Mouse (Mus musculus) hindbrain, postnatal 0 days (tissue): ENCODE results near the gene Plk2. TPM values are rescaled to one million over a fixed set of nuclear protein-coding genes. Genes with fewer than 3 reads are reported as not detected.
A peak's percentile ranks its signal among the peaks of the same experiment; 100 is the strongest.

Source experiments
- ATAC-seq: fragments of 200-750 bp; cut with Nextera tagmentation; 2 replicates; pipeline ENCODE4 v1.8.0; 2017; ENCODE audit warnings: mild to moderate bottlenecking, moderate TSS enrichment, moderate library complexity
- DNase-seq: peaks from one replicate; pipeline ENCODE4 v3.0.0-alpha.2; 2015; ENCODE audit warnings: low spot score
- H3K27ac ChIP-seq: fragments of 300-500 bp; sonication (generic); 2 replicates; pipeline ENCODE4 v1.5.1; 2014; ENCODE audit warnings: mild to moderate bottlenecking
- H3K27me3 ChIP-seq: fragments of 300-500 bp; sonication (generic); 2 replicates; pipeline ENCODE4 v1.6.1; 2014; ENCODE audit warnings: low read length, mixed read lengths; ENCODE audit not compliant: insufficient read depth
- H3K36me3 ChIP-seq: fragments of 300-500 bp; sonication (generic); 2 replicates; pipeline ENCODE4 v1.6.1; 2014; ENCODE audit warnings: low read length, mixed read lengths; ENCODE audit not compliant: insufficient read depth
- H3K4me1 ChIP-seq: fragments of 300-500 bp; sonication (generic); 2 replicates; pipeline ENCODE4 v1.6.1; 2014; ENCODE audit warnings: antibody characterized with exemption, low read length, mixed read lengths; ENCODE audit not compliant: insufficient read depth
- H3K4me2 ChIP-seq: fragments of 300-500 bp; sonication (generic); 2 replicates; pipeline ENCODE4 v1.6.1; 2014; ENCODE audit warnings: low read depth, mild to moderate bottlenecking, low read length, moderate library complexity, mixed read lengths
- H3K4me3 ChIP-seq: fragments of 300-500 bp; sonication (generic); 2 replicates; pipeline ENCODE4 v1.5.1; 2014; ENCODE audit warnings: low read length
- H3K9ac ChIP-seq: fragments of 300-500 bp; sonication (generic); replicated peaks from 2 replicates; pipeline ENCODE4 v1.6.1; 2014; ENCODE audit warnings: mild to moderate bottlenecking, low read length, moderate library complexity, mixed read lengths
- H3K9me3 ChIP-seq: fragments of 300-500 bp; sonication (generic); 2 replicates; pipeline ENCODE4 v1.6.1; 2016; ENCODE audit warnings: low read length, mixed read lengths
- CTCF ChIP-seq: IDR thresholded peaks from 2 replicates; pipeline ENCODE4 v1.5.1; 2016; ENCODE audit warnings: antibody characterized with exemption, control low read depth, low read depth
- WGBS: fragments of 180-500 bp; shearing (Covaris S2); extraction: QIAGEN DNeasy Blood & Tissue Kit; methylation state at CpG from one replicate; pipeline ENCODE4 v1.1.7; 2014; 5-methylcytosine and 5-hydroxymethylcytosine counted together
- polyA plus RNA-seq: library from polyadenylated mRNA; unstranded; fragments of >200 nt; fragmentation: Nextera tagmentation; extraction: Ambion mirVana; gene quantifications from 2 replicates; pipeline ENCODE4 v1.2.1, GENCODE M21; 2015
- total RNA-seq: library from RNA; depleted of rRNA; stranded (reverse); fragments of >200 nt; gene quantifications from 2 replicates; pipeline ENCODE4 v1.2.3, GENCODE M21; 2014; rRNA removed

Plk2 gene
- total RNA-seq (81.9 and 89.7 TPM in 2 replicates), polyA plus RNA-seq (79.2 and 86.2 TPM in 2 replicates)

DNA sequence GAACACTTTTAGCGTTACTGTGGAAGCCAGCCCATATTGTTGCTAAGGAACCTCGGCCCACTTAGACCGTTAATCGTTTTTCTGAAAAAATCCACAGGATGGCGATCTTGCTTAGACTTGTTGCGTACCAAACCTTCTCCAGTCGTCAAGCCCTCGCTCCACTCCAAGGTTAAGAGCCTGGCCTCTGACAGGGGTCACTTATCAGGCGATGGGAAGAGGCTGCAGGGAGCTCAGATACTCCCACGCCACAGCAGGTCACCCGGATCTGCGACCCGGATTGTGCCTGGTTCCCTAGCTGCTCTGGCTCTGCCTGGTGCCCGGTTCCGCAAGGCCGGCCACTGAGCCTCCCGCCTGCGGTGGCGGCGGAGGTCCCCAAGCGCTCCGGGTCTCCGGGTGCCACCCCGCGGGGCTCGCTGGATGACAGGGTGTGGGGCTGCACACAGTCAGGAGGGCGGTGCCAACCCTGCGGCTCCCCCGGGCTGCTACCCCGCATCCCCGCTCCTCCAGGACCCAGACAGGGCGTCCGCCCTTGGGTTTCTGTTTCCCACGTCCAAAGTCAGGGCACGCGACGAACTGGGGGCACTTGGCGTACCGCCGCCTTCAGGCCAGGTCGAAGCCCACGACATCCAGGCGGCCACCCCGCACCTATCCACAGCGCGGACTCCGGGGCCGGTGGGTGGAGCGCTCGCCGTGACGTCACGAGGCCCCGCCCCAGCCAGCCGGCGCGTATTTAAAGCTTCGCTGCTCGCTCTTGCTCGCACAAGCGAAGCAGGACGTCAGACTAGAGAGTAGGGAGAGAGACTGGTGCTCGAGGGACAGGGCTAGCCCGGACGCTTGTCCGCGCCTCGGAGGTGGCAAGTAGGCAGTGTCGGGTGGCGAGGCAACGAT lies at the start of gene Plk2:
Gene Plk2 (plus strand): TSS at position 756 of the 888 bp plus-strand sequence.
- WGBS: under 1% methylated on average over 65 of the region's 71 CpGs
- Histone ChIP-seq H3K4me1 (no peaks in the 10 kb centered on the region), H3K4me3 (peak within 1 kb of the TSS; percentile 76), H3K9me3 (no peaks in the 10 kb centered on the region), H3K4me2 (peak within 1 kb of the TSS; percentile 98), H3K36me3 (peaks cover 20% of the 10 kb centered on the region), H3K9ac (peak within 1 kb of the TSS; percentile 95), H3K27ac (peak within 1 kb of the TSS; percentile 93), H3K27me3 (no peaks in the 10 kb centered on the region)
- DNase-seq: peak; percentile 95
- TF ChIP-seq CTCF: peak; percentile 76
- ATAC-seq: peak; percentile 96

DNA sequence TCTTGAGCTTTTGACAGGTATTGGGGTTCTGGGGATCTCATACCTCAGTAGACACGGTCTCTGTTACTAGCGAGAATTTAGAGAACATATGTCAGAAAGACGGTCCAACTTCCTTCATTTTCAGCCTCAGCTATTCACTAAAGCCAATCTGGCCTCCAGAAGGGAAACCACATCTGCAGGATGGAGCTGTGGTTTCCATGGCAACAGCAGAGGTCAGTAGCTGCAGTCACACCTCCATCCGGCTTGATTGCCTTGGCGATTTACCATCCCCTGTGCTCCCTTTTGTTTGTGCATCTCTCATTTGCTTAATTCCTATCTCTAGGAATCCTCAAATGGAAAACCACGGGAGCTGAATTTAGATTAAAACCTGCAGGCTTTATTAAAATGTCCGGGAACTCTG lies 48.1 kb upstream of the Plk2 start:
- TF ChIP-seq CTCF: no peak
- Histone ChIP-seq H3K36me3 (no peaks in the 10 kb centered on the region), H3K4me3 (no peak overlapping the region), H3K27me3 (no peaks in the 10 kb centered on the region), H3K9ac (no peak overlapping the region), H3K9me3 (no peaks in the 10 kb centered on the region), H3K4me2 (no peak overlapping the region), H3K27ac (peak overlapping the region; percentile 22; the same call in 1 of the 2 replicates), H3K4me1 (no peaks in the 10 kb centered on the region)
- DNase-seq: peak; percentile 70
- 19% methylated on average over 7 of the region's 7 CpGs for WGBS
- 0 out of 2 replicates have a peak, but pooled peaks have one; percentile 53 for ATAC-seq

- H3K9ac ChIP-seq: no peak overlapping the region
- H3K4me1 ChIP-seq: no peaks in the 10 kb centered on the region
- no peak overlapping the region for H3K4me2 ChIP-seq
- no peak overlapping the region for H3K27ac ChIP-seq
- no peaks in the 10 kb centered on the region for H3K36me3 ChIP-seq
- H3K4me3 ChIP-seq: no peak overlapping the region
- ATAC-seq (no peak), DNase-seq (no peak)
- H3K9me3 ChIP-seq: no peaks in the 10 kb centered on the region
- H3K27me3 ChIP-seq: no peaks in the 10 kb centered on the region
- no peak for TF ChIP-seq CTCF
- WGBS: 86% methylated on average over 6 of the region's 6 CpGs
Observed at GRCm38 (mm10) chr13:110351051-110351450, 43.8 kb upstream of the Plk2 start.

DNA sequence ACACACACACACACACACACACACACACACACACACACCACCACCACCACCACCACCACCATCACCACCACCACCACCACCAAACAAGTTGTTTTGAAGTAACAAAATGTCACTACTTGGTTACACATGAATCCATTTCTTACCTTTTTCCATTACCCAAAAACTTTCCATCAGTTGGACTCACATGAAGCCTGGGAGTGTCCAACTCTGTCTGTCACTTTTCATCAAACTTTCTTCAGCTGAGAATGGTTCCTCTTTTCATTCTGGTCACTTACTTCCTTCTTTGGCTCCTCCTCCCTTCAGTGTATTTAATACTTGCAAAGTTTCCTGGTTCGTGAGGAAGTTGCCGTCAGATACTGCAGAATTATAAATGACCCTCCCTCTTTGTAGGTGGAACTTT lies 37.9 kb upstream of the Plk2 start, which contains the start of gene Gapt:
Gene Gapt (minus strand): TSS at position 259 of the 400 bp plus-strand sequence.
- WGBS: 88% methylated on average over 2 of the region's 2 CpGs
- Histone ChIP-seq H3K9ac (no peak within 1 kb of the TSS), H3K4me3 (no peak within 1 kb of the TSS), H3K4me1 (no peaks in the 10 kb centered on the region), H3K4me2 (no peak within 1 kb of the TSS), H3K27ac (no peak within 1 kb of the TSS), H3K9me3 (no peaks in the 10 kb centered on the region), H3K27me3 (no peaks in the 10 kb centered on the region), H3K36me3 (no peaks in the 10 kb centered on the region)
- DNase-seq: no peak
- no peak for ATAC-seq
- no peak for TF ChIP-seq CTCF

DNA sequence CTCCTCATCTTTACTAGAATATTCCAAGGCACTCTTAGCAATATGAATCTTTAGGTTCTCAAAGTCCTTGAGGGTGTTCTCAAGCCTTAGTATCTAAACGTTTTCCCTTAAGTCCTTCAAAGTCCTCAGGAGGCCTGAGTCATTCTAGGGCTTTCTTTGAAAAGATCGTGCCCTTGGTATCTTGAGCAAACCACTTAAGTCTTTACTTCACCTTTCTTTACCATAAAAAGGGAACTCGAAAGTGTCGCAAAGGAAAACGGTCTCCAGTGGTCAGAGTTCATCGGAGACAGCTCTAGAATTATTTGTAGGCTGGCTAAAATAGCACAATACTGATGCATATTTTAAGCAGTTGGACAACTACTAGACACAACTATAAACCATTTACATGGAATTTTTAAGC lies 31.1 kb upstream of the Plk2 start:
- ATAC-seq: no peak
- WGBS: 88% methylated on average over 6 of the region's 6 CpGs
- no peak for DNase-seq

GRCm38 (mm10) chr13:110366477-110366876 lies 28.4 kb upstream of the Plk2 start:
- no peak overlapping the region for H3K27ac ChIP-seq
- ATAC-seq: no peak

More for the DNA sequence above, 31.1 kb upstream of the Plk2 start:
- H3K9ac ChIP-seq: no peak overlapping the region
- no peak overlapping the region for H3K4me2 ChIP-seq
- no peaks in the 10 kb centered on the region for H3K9me3 ChIP-seq
- H3K4me1 ChIP-seq: no peaks in the 10 kb centered on the region
- TF ChIP-seq CTCF: no peak
- H3K27me3 ChIP-seq: no peaks in the 10 kb centered on the region
- H3K27ac ChIP-seq: no peak overlapping the region
- H3K4me3 ChIP-seq: no peak overlapping the region
- H3K36me3 ChIP-seq: no peaks in the 10 kb centered on the region

More at GRCm38 (mm10) chr13:110366477-110366876, 28.4 kb upstream of the Plk2 start:
- Histone ChIP-seq H3K36me3 (no peaks in the 10 kb centered on the region), H3K4me1 (no peaks in the 10 kb centered on the region), H3K9ac (no peak overlapping the region), H3K4me2 (no peak overlapping the region), H3K4me3 (no peak overlapping the region), H3K27me3 (no peaks in the 10 kb centered on the region), H3K9me3 (no peaks in the 10 kb centered on the region)
- 91% methylated on average over 3 of the region's 3 CpGs for WGBS
- TF ChIP-seq CTCF: no peak
- DNase-seq: no peak
